Mouse (Mus musculus) spleen, postnatal 36 days (tissue): ENCODE results near the gene Lmna.

Experiments used
- DNase-seq, 2 experiments: peaks; one replicate each; pipeline ENCODE4 v3.0.0; 2022; ENCODE audit warnings: low spot score in 2 of 2, mixed read lengths in 1 of 2

The Lmna gene

GRCm38 (mm10) chr3:88473020-88473419, 36.7 kb downstream of the Lmna start:
- no peak for DNase-seq

- no peak for DNase-seq
These were observed 38.7 kb downstream of the Lmna start for GRCm38 (mm10) chr3:88470943-88471479.

GRCm38 (mm10) chr3:88469466-88469865, 40.3 kb downstream of the Lmna start:
- DNase-seq = no peak

- DNase-seq = peak; percentile 78 to 85
These were observed 42.5 kb downstream of the Lmna start for GRCm38 (mm10) chr3:88467116-88467824.

- no peak for DNase-seq
These were observed 44.6 kb downstream of the Lmna start for GRCm38 (mm10) chr3:88465127-88465526.

GRCm38 (mm10) chr3:88464425-88464824, 45.3 kb downstream of the Lmna start:
- no peak for DNase-seq

- no peak for DNase-seq
These were observed 48.6 kb downstream of the Lmna start, which contains the start of gene Sema4a for GRCm38 (mm10) chr3:88460983-88461696. Gene Sema4a (minus strand): TSS chr3:88461182.

GRCm38 (mm10) chr3:88460029-88460428, 49.7 kb downstream of the Lmna start:
- DNase-seq = no peak

- no peak for DNase-seq
These were observed 51.0 kb downstream of the Lmna start for GRCm38 (mm10) chr3:88458778-88459219.

GRCm38 (mm10) chr3:88456746-88457532, 52.8 kb downstream of the Lmna start:
- no peak for DNase-seq

- DNase-seq = no peak
These were observed 53.4 kb downstream of the Lmna start for GRCm38 (mm10) chr3:88456313-88456712.

- DNase-seq = no peak
These were observed 54.0 kb downstream of the Lmna start for GRCm38 (mm10) chr3:88455588-88456264.

GRCm38 (mm10) chr3:88454762-88455587, 54.8 kb downstream of the Lmna start:
- DNase-seq = no peak

- peak; percentile 61 to 72 for DNase-seq
These were observed 55.8 kb downstream of the Lmna start for GRCm38 (mm10) chr3:88453986-88454385.

GRCm38 (mm10) chr3:88453369-88453768, 56.4 kb downstream of the Lmna start:
- peak; percentile 44 to 47 for DNase-seq

- no peak for DNase-seq
These were observed 57.0 kb downstream of the Lmna start for GRCm38 (mm10) chr3:88452716-88453115.

- no peak for DNase-seq
These were observed 57.5 kb downstream of the Lmna start for GRCm38 (mm10) chr3:88452246-88452645.

- no peak for DNase-seq
These were observed 59.2 kb downstream of the Lmna start for GRCm38 (mm10) chr3:88450379-88451131.

GRCm38 (mm10) chr3:88449395-88450023, 60.2 kb downstream of the Lmna start:
- DNase-seq = no peak
